Mouse (Mus musculus) testis, postnatal 10 days (tissue): ENCODE measurements around the gene Efcab2.

Source experiments
- DNase-seq: peaks from one replicate; pipeline ENCODE4 v3.0.0; 2021; ENCODE audit warnings: low spot score

Gene Efcab2

DNA sequence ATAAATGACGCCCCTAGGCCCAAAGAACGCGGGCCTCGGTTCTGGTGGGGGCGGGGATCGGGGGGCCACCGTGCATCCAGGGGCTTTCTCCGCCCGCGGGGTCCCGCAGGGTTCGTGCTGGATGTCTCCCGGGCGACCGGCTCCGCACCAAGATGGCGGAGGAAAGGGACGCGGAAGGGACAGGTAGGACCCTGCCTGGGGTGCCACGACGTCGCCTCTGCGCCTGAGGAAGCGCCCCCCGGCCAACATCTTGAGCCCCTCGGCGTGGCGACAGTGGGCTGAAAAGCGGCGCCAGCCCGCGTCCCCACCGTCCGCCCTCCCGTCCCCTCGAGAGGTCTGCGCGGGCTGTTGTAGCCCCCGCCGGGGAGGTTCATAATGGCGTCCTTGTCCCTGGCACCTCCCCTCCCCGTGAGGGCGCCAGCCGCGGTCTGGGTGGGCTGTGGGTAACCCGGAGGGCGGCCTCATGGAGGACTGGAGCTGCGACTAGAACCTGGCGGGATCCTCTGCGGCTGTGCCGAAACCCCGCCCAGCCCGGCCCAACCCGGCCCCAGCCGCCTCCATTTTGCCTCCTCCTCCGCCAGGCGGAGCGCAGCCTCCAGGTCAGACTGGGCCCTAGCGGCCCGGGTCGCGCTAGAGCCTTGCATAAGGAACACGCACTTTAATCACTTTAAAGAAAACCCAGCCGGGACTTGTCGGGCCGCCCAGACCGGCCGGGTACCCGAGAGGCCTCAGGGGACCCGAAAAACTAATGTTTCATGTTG lies at the start of gene Efcab2:
TSS of gene Efcab2 (plus strand) at position 135 of the 761 bp plus-strand sequence.
- peak; percentile 91 for DNase-seq

DNA sequence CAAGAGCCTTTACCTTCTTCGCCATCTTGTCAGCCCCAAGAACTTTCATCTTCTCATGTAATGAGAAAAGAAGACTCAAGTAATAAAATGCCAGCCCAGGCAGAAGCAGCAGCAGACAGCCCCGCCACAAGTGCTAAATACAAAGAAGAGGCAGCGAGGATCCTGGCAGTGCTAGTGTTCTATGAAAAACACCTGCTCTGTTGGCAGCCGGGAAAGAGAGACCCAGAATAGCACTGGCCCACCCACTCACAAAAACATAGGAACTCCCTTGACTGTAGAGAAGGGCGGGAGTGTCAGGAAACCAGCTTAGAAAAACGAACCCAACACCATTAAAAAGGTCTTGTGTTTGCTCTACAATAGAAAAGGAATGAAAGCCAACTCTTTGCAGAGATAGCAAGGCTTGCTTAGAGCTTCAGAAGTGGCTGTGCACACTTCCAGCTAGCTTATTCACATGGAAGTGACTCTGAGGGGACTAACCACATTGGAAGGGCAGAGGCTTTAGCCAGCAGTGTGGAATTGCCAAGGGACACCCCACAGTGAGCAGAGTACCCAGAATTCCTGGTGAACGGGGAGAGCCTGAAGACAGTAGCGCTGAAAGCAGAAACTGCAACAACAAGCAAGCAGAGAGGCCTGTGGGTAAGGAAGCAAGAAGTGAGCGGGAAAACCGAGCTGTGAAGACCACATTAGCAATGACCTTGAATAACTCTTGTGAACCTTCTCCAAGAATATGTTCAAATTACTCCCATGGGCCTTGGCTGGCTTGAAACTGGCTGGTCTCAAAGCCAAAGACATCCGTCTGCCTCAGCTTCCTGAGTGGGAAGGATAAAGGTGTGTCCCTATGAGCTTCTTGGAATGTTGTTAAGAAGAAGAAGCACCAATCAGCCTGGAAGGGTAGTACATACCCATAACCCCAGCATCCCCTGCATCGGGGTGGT lies 47.8 kb upstream of the Efcab2 start:
- no peak for DNase-seq

DNA sequence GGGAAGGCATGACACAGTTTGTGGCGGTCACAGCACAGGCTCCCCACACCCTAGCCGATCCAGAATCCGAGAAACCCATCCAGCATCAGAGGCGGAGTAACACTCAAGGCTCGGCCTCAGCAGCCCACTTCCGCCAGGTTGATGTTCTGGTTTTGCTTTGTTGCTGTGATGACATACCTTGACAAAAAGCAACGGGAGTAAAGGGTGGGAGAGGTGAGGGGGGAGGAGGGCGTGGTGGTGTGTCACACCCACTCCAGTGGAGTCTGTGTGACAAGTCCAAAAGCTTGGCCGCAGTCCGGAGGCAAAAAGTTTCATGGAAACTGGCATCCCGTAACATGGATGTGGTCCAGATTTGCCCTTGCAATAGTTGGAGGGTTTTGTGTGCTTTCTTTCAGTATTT lies 45.6 kb upstream of the Efcab2 start:
- no peak for DNase-seq

DNA sequence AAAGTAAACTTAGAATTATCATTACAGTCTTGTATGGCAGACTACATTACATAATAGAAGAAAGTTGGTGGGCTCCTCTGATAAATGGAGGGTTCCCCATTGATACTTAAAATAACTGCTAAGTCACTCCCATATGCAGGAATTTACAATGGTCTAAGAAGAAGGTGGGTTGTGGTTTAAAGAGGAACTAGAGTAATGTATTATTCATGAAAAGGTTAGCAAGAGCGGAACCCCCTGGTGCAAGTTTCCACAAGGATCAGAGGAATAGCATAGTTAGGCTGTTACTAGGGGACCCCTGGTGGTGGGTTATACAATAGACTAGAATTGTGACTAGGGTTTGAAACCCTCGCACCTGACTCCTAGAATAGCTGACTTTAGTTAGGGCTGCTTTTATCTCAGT lies 45.2 kb upstream of the Efcab2 start:
- no peak for DNase-seq

DNA sequence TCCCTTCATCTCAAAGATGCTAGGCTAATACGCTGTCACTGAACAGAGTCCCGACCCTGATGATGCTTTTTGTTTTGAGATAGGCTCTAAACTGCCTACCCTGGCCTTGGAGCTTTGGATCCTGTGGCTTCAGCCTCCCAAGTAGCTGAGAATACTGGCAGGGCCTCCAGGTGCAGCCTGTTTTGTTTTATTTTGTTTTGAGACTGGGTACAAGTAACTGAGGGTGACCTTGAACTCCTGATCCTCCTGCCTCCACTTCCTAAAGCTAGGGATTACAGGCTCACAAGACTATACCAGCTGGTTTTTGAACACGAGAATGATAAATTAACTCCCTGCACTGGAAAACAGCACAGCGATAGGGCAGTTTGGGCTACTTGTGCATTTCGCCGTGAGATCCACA lies 40.7 kb upstream of the Efcab2 start:
- no peak for DNase-seq

DNA sequence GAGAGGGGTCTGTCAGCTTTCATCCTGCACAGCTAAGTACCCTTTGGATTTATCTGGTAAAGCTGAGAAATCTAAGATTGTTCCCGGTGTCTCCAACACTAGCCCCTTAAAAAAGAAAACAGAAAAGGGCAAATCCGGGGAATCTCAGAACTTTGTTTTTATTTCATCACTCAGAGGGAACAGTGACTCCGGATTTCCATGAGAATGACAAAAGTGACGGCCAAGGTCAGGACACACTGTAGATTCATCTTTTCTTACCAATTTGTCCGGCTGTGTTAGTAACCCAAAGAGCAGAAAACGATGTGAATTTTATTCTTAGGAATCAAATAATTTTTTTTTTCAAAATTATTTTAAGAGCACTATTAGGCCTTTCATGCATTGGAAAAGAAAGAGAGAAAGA lies 37.8 kb upstream of the Efcab2 start:
- DNase-seq: no peak

DNA sequence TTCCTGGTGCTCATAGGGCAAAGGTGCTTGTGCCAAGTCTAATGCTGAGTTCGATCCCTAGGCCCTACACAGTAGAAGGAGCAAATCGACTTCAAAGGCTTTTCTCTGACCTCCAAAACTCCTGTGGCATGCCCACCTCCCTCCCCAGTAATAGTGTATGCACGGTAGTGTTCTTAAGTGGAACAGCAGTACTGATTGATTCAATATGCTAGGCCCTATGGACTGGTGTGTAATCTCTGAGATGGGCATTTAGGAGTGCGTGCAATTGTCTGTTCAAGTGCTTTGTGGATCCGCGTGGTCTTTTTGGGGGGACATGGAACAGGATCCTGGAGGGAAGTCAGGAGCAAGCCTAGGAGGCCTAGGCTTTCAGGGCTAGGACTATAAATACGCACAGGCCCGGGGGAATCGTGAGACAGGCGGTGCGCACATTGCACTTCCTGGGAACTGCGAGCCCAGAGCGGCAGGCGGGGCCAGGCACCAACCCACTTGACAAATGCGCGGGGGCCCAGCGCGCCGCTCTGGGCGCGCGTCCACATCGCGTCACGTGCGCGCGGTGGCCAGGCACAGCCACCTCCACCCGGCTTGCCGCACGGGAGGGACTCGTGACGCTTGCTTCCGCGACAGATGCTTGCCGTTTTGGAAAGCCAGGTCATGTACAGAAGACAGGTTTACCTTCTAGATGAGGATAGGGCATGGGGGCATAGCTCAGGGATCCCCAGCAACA lies 37.2 kb upstream of the Efcab2 start:
- peak; percentile 89 for DNase-seq

DNA sequence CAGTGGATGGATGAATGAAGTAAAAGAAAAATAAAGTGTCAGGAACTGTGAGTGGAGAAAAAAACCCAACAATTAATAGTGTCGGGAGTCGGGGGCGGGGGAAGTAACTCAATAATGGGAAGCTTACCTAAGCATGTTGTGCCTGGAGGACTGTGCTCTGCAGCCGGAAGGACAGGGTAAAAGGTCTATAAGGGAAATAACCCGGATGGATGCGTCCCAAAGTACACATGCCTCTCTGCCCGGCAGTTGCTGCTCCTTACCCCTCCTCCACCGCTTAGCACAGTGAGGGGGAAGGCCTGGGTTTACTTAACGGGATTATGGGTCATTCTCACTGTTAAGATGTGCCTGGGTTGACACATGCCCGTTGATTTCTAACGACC lies 36.6 kb upstream of the Efcab2 start:
- peak; percentile 54 for DNase-seq

DNA sequence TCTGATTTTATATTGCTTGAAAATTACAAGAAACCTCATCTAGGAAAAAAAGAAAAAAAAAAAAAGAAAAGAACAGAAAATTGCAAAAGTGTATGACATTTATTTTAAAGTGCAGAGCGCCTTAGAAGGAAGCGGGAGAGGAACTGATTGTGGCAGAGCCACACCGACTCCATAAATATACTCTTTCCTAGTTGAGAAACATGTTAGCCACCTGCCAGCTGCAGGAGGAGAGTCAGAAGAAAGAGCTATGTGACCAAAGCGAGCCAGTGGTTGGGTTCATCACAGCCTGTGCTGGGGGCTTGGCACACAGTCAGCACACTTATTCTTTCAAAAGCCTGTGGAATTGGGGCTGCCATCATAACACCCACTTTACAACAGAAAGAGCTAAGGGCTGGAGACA lies 33.2 kb upstream of the Efcab2 start:
- no peak for DNase-seq

DNA sequence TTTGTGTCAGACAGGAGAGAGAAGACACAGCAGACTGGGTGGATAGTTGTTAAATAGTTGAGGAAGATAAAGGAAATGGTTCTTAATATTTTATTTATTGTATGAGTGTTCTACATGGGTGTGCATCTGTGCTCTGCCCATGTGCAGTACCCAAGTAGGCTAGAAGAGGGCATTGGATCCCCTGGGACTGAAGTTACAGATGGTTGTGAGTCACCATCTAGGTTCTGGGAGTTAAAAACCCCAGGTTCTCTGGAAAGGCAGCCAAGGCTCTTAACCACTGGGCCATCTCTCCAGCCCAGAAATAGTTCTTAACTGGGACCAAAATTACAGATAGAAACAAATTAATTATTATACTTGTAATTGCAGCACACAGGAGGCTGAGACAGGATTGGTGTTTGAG lies 30.5 kb upstream of the Efcab2 start:
- DNase-seq: no peak

DNA sequence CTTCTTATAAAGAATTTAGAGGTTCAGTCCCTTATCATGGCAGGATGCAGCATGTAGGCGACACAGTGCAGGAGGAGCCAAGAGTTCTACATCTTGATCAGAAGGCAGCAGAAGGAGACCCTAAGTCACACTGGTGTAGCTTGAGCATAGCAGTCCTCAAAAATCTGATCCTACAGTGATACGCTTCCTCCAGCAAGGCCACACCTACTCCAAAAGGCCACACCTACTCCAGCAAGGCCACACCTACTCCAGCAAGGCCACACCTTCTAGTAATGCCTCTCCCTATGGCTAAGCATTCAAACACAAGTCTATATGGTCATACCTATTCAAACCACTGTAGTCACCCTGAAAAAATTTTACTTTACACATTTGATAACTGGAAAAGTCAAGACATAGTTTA lies 29.8 kb upstream of the Efcab2 start:
- no peak for DNase-seq

DNA sequence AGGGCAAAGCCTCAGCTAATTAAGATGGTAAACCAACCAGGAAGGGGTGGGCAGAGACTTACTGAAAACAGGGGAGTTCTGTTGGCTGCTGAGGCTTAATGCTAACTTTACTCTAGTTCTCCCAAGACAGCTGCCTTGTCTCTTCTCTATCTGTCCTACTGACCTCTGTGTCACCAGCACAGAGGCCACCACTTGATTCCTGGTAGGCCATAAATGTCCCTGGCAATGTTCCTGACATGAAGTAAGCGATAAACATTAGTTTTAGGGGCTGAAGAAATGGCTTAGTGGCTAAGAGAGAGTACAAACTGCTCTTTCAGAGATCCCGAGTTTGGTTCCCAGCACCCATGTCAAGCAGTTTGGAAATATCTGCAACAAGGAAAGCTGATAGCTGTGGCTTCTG lies 29.0 kb upstream of the Efcab2 start:
- no peak for DNase-seq

DNA sequence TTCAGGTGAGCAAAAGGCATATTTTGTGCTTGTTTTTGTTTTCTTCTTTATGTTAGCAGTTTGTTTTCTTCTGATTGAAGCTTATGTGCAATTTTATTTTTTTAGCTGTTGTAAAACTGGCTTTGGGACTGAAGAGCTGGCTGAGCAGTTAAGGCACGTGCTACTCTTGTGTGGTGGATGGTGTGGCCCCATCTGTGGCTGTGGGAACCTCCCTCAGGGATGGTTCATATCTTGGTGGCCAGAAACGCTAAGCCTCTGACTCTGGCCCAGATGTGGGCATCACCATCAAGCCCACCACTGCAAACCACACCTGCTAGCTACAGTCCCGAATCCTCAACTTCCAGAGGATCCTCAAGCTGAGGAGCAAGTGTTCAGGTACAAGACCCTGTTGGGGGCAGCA lies 27.8 kb upstream of the Efcab2 start:
- no peak for DNase-seq

DNA sequence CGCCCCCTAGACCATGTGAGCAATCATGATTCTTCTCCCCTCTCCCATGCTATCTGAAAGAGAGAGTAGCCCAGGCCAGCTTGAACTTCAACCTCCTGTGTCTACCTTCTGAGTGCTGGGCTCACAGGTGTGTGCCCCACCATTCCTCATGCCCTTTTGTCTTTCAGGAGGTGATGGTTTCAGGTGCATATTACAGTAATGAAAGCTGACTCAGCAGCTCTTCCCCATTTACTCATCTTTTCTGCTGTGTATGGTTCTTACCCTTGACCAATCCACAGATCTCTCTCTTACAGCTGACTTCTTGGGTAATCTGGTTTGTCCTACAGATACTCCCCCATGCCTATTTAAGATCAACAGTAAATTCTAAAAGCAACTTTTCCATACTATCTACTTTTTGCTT lies 26.7 kb upstream of the Efcab2 start:
- no peak for DNase-seq

DNA sequence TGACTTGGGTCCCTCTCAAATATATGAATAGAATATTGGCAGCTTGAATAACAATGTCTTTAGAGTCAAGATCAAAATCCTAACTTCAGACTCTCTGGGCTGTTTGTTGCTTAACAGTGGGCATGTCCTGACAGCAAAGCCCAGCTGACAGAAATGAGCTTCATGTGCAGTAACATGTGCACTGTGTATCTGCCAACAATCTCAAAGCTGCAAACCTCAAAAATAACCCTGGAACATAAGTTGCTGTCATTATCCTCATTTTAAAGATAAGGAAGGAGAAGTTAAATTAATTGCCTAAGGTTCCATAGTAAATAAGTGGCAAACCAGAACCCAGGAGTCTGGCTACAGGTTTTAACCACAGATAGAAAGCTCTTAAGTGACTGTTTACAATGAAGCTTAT lies 23.7 kb upstream of the Efcab2 start:
- DNase-seq: no peak

DNA sequence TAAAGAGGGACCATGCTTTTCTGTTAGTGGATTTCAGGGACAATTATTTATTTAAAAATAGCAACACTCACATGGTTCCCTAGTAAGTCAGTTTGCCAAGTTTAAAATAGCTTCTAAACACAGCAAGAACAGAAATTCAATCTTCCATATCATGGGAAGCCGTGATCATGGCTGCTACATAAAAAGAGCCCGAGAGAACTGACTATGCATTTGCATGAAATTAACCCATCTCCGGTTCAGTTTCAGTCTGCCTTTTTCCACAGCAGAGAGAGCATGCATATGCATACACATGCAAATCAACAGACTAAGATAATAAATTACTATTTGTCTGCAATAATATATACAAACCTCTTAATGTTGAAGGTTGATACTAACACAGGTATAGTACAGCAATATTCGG lies 17.1 kb upstream of the Efcab2 start:
- no peak for DNase-seq

DNA sequence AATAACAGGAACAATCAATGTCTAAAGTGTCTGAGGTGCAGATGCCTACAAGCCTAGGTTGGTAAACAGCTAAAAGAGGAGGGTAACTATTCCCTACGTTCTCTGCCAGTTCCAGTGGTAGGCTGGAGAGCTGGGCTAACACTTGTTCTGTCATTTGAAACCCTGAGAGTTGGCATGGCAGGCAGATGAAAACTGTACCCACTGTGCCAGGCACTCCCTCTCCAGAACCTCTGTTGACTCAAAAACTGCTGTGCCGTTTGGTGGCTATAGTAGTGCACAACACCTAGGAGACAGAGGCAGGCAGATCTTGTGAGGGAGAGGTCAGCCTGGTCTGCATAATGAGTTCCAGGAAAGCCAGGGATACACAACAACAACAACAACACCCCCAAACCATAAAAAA lies 16.5 kb upstream of the Efcab2 start:
- DNase-seq: no peak

DNA sequence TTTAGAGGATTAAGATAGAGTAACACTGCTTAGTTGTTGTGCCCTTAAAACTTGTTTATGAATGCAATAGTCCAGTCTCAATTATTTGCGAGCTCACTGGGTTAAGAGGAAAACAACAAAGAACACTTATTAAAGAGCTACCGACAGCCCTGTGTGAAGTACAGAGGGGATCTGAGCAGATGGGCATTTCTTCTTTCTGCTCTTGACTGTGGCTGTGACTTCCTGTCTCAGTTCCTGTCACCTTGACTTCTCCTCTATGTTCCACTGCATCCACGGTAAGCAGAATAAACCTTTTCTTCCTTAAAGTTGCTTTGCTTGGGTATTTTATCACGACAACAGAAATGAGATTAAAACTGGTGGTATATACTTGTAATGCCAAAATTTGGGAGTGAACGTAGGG lies 12.9 kb upstream of the Efcab2 start:
- no peak for DNase-seq

DNA sequence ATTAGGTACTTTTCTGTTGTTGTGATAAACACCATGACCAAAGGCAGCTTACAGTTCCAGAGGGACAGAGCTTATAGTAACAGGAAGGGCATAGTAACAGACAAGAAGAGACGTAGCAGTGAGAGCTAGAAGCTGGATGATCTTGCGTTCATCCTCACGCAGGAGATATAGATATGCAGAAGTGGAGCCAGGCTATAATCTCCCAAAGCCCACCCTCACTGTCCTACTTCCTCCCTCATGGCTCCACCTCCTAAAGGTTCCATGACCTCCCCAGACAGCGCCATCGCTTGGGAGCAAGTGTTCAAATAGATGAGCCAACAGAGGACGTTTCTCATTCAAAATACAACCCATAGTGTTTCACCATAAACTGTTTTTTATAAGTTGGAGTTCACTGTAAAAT lies 10.8 kb upstream of the Efcab2 start:
- no peak for DNase-seq

DNA sequence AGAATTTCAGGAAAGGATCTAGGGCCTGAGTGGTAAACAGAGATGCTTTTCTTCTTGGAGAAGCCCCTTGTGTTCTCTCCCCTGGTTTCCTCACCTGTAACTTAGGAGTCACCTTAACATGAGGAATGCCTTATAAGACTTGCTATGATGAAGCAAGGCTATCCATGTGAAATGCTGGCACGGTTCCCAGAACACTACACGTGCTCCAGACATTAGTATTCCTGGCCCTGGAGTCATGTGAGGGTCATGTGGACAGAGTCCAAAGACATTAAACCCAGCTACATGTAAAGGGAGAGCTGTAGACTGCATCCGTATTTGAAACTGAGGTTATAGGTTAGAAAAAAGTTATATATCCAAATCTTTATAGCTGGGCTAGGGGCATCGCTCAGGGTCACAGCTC lies 9.5 kb upstream of the Efcab2 start:
- DNase-seq: no peak

DNA sequence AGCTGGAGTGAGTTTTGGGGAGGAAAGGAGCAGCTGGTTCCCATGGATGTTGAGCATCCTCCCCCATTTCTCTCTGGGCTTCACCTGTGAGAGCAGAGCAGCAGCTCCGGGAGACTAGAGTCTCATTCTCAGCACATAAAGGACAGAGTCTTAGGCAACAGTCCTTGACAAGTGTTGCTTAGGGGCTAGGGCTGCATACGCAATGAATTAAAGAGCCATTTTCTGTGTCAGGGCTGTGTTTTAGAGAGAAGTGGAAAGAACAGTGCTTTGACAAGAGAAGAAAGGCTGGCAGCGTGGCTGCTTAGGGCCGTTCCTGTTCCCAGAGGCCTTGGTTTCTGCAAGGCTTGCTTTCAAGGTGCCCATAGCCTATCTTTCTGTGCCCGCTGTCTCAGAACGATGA lies 6.0 kb upstream of the Efcab2 start:
- DNase-seq: no peak

DNA sequence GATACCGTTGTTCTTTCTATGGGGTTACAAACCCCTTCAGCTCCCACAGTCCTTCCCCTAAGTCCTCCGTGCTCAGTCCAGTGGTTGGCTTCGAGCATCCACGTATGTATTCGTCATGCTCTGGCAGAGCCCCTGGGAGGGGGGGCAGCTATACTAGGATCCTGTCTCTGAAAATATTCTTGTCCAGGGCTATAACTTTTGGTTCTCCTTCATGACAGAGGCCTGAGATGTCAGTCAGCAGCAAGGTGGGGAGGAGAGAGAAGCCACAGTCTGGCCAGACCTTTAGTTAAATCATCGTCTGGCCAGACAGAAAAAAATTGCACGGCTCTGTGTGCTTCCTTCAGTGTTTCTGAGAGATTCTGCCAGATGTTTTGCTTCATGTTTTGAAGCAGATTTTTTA lies 5.2 kb upstream of the Efcab2 start:
- DNase-seq: no peak

DNA sequence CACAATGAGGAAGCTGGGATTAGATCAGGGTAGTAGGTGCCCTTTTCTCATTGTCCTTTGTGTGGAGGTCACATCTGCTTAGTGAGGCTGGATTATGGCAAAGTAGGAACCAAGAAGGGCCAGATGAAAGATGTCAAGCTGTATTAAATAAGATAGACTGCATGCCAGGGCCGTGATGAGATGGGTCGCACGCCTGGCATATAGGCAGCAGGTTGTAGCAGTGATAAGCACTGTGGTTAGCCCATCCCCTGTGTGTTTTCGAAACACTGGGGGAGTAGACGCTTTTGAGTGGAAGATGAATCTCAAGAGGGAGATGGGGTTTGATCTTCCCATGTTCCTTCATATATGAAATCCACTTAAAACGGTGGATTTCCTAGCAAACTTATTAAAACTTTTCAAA lies 3.9 kb upstream of the Efcab2 start:
- DNase-seq: no peak
